Mouse (Mus musculus) lung, postnatal 0 days (tissue): Measurements from ENCODE around the gene Lcp1.

Source experiments
- CTCF ChIP-seq: IDR thresholded peaks from 2 replicates; pipeline ENCODE4 v1.5.1; 2016; ENCODE audit warnings: antibody characterized with exemption, mild to moderate bottlenecking
- EP300 ChIP-seq: IDR thresholded peaks from 2 replicates; pipeline ENCODE4 v1.6.1; 2016; ENCODE audit warnings: antibody characterized with exemption, mild to moderate bottlenecking, control low read depth

DNA sequence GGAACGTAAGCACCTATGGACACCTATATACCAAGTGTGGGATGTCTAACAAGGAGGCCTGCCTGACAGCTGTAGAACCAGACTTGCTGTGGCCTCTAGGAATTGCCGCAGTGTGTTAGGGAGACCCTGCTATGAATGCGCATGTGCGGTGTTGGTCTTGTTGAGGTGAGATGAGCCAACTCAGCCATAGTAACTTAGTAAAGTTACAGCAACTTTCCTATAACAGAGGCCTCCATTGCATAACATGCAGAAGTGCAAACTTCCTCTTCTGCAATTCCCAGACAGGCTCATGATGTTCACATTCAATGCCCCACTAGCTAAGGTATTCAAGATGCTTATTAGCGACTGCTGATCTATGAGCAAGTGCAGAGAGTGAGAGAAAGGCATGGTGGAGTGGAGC, 64.6 kb downstream of the Lcp1 start:
- TF ChIP-seq CTCF = no peak
- peak; percentile 16; the same call in 1 of the 2 replicates for TF ChIP-seq EP300
